Mouse (Mus musculus): Measurements from ENCODE around the gene Hist1h2bh.
A peak's percentile ranks its signal among the peaks of the same experiment; 100 is the strongest.
"Not testable (repeated sequence)": the region's sequence is repeated elsewhere in the genome, so short reads cannot be mapped to it uniquely, and the experiment has no call there.

Hist1h2bh gene

DNA sequence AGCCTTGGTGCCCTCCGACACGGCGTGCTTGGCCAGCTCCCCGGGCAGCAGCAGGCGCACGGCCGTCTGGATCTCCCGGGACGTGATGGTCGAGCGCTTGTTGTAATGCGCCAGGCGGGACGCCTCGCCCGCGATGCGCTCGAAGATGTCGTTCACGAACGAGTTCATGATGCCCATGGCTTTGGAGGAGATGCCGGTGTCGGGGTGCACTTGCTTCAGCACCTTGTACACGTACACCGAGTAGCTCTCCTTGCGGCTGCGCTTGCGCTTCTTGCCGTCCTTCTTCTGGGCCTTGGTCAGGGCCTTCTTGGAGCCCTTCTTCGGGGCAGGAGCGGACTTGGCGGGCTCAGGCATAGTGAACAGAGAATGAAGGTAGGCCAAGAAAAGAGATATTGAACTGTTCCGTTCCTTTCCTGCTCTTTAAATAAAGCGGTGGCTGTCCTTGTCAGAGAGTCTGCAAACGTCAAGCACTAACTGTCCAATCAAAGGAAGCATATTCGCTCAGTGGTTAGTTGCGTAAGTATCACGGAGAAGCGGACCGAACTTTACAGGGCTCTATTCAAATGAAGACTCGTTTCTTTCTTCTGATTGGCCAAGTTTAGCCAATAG lies at the start of gene Hist1h2bh:
TSS of gene Hist1h2bh (minus strand) at position 394 of the 609 bp plus-strand sequence.
- DNase-seq (ENCODE audit: low read depth) = peak; percentile 91

DNA sequence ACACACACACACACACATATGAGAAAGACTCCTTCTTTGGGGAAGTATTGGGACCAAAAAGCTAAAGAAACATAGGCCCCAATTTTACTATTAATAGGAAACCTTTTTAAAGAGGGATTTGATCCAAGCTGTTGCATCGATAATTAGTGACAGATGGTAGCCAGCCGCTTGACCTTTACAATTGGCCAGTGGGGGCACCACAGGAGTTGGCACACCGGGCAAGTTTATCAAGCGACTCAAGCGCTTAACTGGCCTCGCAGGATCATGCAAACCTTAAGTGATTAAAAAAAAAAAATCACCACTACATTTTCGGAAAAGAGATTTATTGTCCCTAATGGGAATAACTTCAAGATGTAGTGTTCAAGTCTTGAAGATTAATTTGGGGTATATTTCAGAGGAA lies 49.4 kb upstream of the Hist1h2bh start:
- no peak for DNase-seq (ENCODE audit: low read depth)

DNA sequence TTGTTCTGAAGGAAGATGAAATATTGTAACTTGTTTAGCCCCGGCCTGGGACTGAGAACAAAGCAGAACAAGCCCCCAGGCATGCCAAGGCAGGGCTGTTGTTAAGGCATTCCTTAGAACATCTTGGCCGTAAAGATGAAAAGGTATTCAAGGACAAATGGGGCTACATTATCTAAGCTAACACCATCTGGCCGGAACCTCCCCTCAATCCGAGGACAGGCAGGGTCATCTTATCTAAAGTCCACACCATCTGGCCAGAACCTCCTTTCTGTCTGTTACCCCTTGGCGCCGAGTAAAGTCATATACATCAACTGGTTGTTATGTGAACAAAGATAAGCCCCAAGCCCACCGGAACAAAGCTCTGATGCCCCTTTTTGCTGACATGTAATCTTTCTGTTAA lies 48.7 kb upstream of the Hist1h2bh start:
- not testable (repeated sequence) for DNase-seq (ENCODE audit: low read depth)

DNA sequence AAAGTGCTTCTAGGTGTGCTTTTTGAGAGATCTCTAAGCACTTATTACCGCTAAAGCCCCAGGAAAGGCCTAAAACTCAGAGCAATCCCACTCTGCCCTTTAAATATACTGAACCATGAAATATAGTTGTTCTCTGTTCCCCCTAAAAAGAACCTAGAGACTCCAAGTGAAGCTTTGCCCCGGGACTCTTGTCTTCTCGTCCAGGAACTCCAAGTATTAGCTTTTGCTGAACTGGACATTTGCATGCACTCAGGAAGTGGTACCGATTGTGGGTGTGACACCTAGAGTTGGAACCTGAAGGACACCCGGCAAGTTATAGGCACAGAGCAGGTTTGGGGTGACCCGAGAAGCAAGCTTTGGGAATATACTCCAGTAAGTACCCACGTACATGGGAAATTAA lies 48.0 kb upstream of the Hist1h2bh start:
- no peak for DNase-seq (ENCODE audit: low read depth)

DNA sequence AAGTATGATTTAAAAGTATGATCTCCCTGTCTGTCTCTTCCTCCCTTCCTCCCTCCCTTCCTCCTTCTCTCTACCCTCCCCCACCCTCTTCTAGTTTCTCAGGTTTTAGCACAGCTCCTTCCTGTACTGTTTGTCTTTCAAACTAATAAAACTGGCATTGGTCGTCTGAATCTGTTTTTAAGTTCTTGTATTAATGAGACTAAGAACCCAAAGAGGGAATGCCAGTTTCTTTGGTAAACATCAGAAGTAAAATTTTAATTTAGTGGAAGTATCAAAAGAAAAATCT lies 43.7 kb upstream of the Hist1h2bh start:
- no peak for DNase-seq (ENCODE audit: low read depth)

DNA sequence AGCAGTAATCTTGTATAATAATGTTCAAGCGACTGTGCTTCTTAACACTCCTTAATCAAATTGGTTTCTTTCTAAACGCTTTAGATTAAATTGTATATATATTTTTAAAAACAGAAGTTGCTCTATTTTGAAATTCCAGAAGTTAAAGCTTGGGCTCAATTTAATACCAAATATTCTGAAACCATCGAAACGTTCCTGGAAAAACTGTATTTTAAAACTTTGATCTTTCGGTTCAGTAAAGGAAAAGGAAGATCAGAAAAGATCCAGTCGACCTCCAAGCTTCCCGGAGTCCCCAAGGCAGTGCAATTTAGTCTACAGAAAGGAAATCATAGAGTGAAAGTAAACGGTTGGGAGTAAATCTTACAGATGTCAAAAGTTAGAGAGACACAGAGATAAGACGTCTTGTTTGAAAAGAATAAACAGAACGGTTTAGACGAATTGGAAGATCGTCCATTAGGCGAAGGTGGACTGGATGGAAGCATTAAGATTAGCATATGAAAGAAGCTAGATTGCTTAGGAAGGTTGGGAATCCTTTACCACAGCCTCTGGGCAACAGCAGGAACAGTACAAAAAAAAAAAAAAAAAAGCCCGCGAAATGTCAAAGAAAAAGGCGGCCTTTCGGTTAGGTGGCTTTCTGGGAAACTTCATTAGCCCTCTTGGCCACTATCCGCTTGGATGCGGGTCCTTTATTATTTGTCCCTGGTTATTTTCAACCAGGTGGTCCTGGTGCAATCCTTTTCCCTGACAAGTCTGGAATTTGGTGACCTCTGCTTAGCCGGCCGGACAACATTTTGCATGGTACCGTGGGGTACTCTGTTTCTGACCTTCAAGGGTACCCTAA lies 43.1 kb upstream of the Hist1h2bh start:
- DNase-seq (ENCODE audit: low read depth) = no peak

DNA sequence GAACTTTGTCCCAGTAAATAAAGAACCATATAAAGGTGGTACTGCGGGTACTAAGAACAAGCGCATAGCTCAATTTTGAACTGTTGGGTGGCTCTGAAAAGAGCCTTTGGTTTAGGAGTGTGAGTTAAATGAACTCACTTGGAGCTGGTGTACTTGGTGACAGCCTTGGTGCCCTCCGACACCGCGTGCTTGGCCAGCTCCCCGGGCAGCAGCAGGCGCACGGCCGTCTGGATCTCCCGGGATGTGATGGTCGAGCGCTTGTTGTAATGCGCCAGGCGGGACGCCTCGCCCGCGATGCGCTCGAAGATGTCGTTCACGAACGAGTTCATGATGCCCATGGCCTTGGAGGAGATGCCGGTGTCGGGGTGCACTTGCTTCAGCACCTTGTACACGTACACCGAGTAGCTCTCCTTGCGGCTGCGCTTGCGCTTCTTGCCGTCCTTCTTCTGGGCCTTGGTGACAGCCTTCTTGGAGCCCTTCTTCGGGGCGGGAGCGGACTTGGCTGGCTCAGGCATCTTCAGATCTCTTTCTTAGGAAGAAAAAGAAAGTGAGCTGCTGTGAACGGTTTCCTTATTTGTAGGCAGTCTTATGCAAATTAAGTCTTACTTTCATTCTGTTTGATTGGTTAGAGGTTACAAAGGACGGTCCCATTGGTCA lies 42.4 kb upstream of the Hist1h2bh start:
- peak; percentile 90 for DNase-seq (ENCODE audit: low read depth)

DNA sequence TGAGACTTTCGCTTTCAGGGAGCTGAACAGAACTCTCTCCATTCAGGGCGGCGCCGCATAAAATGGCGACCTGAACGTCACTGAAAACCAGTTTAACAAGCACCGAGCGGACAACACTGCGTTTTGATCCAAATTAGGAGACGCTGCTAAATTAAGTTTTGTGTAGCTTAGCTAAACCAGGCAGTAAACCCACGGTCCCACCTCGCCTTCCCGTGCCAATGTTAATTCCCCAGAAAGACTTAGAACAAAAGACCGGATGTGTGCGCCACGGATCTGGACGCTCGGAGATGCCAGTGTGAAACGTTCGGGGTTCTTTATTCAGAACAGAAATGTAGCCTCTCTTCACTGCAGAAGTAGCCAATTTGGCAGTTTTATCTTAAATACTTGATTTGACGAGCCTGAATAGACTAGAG lies 41.8 kb upstream of the Hist1h2bh start:
- DNase-seq (ENCODE audit: low read depth) = no peak

DNA sequence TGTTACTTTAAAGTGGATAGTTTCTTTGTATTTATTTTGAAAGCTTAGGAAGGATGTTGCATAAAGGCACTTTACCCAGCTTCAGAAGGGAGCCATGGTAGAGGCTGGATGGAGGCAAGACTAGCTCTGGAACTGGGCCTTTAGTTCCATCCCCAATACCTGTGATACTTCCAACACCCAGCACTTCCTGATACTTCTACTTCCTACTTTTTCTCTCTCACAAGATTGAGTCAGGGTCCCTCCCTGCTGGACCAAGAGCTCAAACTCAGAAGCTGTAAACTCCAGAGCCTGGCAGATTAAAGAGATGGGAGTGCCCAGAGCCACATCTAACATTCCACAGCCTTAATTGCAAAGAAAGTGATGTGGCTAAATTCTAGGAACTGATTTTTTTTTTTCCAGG lies 41.1 kb upstream of the Hist1h2bh start:
- no peak for DNase-seq (ENCODE audit: low read depth)

DNA sequence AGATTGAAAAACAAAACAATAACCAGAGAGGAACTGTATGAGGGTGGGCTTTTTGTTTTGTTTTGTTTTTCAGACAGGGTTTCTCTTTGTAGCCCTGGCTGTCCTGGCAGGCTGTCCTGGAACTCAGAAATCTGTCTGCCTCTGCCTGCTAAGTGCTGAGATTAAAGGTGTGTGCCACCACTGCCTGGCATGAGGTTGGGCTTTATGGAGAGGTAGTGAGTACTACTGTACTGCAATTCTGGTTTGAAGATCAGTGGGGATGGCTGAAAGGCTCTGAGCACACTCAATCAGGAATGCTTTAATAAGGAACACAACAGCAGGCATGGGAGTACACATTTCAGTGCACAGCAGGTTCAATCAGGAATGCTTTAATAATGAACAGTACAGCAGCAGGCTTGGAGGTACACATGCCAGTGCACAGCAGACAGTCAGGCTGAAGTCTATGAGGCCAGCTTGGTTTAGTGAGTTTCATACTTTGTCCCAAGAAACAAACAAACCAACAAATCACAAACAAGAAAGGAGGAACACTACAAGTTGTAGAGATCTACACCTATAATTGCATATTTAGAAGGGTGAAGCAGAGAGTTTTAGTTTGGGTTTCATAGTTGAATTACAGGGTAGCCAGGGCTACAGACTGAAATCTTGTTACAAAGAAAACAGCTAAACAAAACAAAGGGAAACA lies 40.3 kb upstream of the Hist1h2bh start:
- DNase-seq (ENCODE audit: low read depth) = no peak

DNA sequence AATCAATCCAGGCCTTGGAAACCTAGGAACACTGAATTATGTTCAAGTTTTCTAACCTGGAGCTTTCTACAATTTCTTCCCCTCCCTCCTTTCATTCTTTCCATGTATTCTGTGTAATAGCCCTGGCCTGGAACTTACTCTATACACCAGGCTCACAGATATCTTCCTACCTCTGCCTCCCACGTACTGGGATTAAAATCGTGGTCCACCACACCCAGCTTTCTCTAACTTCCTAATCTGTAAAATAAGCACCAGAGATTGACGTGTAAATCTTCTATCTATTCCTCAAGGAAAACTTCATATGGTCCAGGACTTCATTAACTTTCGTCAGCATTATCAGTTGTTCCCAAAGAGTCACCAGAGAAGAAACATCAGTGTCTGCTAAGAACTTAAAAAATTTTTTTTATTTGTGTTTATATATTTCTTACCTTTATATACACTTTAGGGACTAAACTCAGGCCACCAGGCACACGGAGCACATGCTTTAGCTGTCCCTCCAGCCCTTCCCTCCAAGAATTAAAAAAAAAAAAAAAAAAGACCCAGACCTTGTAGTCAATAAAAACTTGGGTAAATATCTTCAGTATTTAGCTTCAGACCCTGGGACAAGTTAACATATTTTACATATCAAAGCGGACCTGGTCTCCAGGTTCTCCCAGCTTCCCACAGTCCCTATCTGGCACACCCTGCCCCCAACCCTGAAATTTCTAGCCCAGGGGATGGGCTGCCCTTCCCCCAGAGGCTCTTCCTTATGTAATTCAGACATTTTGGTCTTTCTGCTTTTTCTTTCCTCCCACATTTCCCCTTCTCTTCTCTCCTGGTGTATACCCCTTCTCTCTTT lies 39.2 kb upstream of the Hist1h2bh start:
- no peak for DNase-seq (ENCODE audit: low read depth)

DNA sequence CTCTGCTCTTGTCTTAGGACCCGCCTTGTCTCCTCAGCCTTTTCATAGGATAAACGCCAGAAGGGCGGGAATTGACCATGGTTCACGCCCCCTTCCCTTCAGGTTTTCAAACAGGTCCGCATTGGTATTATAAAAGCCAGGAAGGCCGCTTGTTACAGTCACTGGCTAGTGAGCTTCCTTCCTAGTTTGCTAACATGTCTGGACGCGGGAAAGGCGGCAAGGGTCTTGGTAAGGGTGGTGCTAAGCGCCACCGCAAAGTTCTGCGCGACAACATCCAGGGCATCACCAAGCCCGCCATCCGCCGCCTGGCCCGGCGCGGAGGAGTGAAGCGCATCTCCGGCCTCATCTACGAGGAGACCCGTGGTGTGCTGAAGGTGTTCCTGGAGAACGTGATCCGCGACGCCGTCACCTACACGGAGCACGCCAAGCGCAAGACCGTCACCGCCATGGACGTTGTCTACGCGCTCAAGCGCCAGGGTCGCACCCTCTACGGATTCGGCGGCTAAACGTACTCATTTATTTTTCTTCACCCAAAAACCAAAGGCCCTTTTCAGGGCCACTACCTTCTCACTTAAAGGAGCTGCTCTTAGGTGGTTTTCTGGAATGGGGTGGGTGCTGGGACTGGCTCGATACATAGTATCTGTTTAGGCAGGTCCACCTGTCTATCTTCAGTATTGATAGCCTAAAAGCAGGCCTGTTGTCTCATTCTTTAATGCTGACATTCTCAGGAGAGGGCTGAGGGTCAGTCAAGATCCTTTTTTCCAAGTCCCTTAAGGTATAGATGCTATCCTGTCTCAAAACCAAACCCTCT lies 38.4 kb upstream of the Hist1h2bh start, which contains the start of gene Hist1h4d:
TSS of gene Hist1h4d (plus strand) at position 191 of the 811 bp plus-strand sequence.
- peak; percentile 96 for DNase-seq (ENCODE audit: low read depth)

DNA sequence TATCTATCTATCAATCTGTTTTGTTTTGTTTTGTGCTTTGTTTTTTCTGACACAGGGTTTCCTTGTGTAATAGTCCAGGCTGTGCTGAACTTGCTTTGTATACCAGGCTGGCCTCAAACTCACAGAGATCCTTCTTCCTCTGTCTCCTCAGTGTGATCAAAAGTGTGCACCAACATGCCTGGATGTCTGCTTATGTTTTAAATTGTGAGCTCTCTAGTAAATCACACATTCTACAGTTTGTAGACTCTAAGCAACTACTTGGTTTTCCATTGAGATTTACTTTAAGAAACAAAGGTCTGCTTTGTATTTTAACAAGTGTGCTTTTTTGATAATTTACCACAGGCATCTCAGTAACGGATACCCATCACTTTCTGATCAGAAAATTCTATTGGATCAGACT lies 34.6 kb upstream of the Hist1h2bh start:
- DNase-seq (ENCODE audit: low read depth) = no peak

DNA sequence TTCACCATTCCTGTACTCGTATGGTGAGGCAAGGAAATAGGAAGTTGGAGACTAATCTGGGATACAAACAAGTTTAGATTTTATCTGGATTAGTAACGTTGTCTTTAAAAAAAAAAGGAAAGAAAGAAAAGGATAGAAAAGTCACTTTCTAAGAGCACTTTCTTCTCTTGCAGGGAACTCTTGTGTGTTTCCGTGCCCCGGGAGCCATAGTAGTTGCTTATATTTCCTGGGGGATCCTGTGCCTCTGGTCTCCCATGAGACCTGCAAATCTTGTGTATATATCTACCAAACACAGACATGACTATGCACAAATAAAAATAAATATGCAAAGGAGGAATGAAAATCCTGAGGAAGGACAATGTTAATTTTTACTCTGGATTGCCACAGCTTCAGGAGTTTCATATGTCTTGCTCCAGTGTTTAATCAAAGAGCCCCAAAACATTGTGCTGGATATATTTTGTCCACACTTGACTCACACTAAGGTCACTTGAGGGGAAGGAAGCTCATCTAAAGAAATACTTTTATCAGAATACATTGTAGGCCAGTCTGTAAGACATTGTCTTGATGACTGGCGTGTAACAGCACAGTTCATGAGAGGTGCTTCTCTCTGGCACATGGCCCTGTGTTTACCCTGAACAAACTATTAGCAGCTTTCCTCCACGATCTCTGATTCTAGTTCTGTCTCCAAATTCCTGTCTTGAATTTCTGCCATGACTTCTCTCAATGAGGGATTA lies 33.9 kb upstream of the Hist1h2bh start:
- DNase-seq (ENCODE audit: low read depth) = no peak

DNA sequence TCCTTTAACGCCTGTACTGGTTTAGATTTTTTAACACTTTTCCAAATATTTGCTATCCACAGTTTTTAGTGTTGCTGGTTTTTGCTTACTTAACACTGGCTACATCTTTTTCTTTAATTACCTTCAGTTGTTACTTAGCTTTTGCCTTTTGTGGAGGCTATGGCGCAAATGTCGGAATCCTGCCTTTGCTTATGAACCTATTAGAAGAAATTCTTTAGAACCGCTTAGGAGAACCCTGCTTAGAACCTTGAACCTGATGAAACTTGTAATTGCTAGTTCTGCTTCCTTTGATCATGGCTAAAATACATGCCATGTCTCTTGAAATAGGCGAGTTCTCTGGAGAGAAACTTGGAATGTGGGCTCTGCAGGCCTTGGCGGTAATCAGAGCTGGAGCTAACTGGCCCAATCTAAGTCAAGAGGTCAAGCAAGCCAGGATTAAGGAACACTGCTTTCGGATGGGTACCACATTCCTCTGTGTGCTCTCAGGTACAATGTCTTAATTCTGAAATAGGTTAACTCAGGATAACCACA lies 33.2 kb upstream of the Hist1h2bh start:
- DNase-seq (ENCODE audit: low read depth) = no peak

DNA sequence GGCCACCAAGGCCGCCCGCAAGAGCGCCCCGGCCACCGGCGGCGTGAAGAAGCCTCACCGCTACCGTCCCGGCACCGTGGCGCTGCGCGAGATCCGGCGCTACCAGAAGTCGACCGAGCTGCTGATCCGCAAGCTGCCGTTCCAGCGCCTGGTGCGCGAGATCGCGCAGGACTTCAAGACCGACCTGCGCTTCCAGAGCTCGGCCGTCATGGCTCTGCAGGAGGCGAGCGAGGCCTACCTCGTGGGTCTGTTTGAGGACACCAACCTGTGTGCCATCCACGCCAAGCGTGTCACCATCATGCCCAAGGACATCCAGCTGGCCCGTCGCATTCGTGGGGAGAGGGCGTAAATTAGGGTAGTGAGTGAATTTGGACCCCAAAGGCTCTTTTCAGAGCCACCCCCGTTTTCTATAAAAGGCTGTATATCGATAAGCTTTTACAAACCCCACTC lies 32.7 kb upstream of the Hist1h2bh start:
- DNase-seq (ENCODE audit: low read depth) = not testable (repeated sequence)

DNA sequence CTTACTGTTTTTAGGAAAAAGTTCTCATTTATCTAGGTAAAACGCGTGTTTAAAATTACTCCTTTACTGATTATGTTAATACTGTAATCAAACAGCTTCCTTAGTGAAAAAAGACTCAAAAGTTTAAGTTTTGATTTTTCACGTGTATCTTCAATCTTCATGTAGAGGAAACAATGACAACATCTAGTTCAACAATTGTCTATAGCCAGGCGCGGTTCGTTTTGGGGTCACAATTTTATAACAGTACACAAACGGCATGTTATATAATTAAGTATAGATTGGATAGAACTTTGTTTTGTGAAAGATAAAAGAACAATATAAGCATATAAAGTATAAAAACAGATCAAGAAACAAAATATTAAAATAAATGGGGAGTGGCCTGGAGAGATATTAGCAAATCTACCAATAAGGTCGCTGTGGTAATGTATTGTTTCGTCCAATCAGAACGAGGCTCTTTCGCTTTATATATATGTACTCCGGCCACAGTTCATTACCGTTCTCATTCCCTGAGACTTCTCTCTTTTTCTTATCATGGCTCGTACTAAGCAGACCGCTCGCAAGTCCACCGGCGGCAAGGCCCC lies 32.2 kb upstream of the Hist1h2bh start, which contains the start of gene Hist1h3d:
TSS of gene Hist1h3d (plus strand) at position 493 of the 581 bp plus-strand sequence.
- DNase-seq (ENCODE audit: low read depth) = no peak

DNA sequence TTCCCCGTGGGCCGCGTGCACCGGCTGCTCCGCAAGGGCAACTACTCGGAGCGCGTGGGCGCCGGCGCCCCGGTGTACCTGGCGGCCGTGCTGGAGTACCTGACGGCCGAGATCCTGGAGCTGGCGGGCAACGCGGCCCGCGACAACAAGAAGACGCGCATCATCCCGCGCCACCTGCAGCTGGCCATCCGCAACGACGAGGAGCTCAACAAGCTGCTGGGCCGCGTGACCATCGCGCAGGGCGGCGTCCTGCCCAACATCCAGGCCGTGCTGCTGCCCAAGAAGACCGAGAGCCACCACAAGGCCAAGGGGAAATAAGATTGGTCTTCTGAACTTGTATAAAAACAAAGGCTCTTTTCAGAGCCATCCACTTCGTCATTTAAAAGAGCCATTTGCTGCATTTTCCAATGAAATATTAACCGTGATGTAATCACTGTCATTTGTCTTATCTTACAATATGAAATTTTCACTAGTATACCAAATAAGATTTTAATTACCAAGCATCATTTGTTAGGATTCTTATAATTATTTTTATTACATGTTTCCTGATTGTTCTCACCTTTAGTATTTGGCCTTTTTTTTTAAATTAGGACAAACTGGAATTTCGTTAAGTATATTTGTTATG lies 31.5 kb upstream of the Hist1h2bh start:
- DNase-seq (ENCODE audit: low read depth) = not testable (repeated sequence)

Data from fibroblast of lung, adult 2 months (primary cell).